Mouse (Mus musculus) spleen, postnatal 4 days (tissue): ENCODE results near the gene Sp4.

ENCODE experiments used
- DNase-seq, 2 experiments: peaks; one replicate each; pipeline ENCODE4 v3.0.0; 2022; ENCODE audit warnings: low spot score in 2 of 2

The Sp4 gene

GRCm38 (mm10) chr12:118276385-118276784, 24.9 kb downstream of the Sp4 start:
- no peak for DNase-seq

GRCm38 (mm10) chr12:118264905-118265304, 36.3 kb downstream of the Sp4 start:
- DNase-seq = no peak

- no peak for DNase-seq
These were observed 37.4 kb downstream of the Sp4 start for GRCm38 (mm10) chr12:118263878-118264277.

DNA sequence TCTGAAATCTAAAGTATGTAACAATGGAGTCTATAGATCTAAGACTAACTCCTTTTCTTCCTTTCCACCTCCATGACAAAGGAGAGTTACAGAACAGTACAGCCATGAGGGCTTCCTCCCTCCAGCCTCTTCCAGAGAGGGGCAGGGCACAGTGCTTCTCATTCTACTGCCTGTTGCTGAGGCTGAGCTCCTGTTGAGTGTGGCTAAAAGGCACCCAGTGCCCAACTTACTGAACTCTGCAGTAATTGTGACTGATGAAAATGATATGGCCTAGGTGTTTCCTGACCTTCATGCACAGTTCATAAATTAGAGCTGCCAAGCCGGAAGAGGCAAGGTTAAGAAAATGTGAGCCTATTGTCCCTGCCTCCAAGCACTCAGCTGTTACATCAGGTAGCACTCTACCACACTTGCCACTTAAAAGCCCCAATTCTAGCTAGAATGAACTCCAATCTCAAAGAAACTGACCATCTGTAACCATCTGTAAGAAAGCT, 45.9 kb downstream of the Sp4 start:
- DNase-seq = no peak

DNA sequence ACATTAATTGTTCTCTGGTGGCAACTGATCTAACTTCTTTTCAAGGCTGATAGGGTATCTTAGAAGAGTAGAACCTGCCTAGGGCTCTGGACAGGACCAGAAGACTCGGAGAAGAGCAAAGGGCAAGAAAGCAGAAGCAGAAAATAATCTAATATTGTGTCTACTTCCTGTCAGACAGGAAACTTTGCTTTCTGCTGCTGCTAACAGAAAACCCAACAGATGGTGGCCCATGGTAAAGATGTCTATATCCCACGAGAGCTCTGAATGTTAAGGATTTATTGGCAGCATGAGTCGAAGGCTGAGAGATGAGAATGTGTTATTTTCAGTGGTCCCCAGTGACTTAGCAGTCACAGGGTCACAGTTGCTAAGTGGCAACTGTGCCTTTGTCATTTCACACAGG, 80.1 kb downstream of the Sp4 start:
- no peak for DNase-seq

DNA sequence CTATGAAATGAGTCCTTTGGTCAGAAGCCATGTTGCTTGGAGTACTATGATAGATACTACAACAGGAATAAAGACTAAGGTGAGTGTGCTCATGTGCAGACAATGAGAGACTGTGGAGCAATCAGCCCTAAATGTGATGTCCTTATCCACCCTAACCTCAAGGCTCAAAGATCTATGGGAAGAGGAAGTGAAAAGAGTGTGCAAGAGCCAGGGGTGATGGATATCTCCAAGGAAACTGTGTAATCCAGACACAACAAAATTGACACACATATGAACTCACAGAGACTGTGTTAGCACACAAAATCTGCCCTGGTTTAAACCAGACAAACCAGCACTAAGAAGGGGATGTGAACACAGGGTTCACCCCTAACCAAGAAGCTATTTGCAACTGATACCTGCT, 81.2 kb downstream of the Sp4 start:
- DNase-seq = no peak

- DNase-seq = peak in 1 of 2 experiments; percentile 11
These were observed 89.1 kb downstream of the Sp4 start for GRCm38 (mm10) chr12:118212163-118212562.

DNA sequence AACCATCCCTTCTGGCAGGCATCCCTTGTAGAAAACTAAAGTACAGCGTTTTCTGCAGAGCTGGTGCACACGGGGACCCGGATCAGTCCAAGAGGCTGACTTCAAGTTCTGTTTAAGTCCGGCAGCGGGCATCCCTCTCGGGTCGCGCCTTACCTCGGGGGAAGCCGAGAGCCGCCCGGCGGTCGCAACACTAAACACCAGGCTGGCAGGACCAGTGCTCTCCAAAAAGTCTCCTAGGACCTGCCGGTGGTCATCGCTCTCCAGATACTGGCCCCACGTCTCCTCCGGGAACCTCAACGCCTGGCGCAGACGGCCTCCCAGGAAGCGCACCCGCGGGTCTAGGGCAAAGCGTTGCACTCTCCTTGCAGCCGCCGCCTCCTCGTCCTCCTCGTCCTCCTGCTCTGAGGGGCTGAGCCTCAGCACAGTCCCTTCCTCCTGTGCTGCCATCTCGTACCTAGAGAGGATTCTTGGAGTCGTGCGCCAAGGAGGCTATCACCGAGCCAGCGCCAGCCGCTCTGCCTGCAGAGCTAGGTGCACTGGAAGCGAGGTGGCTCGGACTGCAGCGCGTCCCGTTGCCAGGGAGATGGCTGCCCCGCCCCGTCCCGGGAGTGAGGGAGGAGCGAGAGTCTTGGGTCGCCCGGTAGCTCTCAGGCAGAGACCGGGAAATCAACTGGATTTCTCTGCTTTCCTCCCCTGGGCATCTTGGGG, 102.7 kb downstream of the Sp4 start, which contains the start of gene Dnah11:
Dnah11 (minus strand) TSS at position 658 of the 708 bp plus-strand sequence.
- peak; percentile 54 to 77 for DNase-seq

DNA sequence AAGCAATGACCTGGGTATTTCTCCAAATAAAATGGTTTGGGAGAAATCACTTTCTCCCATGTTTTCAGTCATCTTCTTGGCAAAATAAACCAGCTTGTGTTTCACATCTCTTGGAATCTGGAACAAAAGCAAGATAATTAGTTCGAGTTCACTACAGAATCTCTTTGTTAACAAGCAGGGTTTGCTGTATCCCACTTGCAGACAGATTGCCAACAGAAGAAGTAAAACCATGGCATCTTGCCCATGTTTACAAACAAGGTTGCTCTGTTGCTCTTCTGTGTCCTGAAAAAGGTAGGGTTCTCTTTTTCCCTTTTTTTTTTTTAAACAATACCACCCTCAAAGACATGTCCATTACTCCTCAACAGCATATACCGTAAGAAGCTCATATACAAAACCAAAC, 104.7 kb downstream of the Sp4 start:
- no peak for DNase-seq

GRCm38 (mm10) chr12:118189535-118189934, 111.7 kb downstream of the Sp4 start:
- no peak for DNase-seq

DNA sequence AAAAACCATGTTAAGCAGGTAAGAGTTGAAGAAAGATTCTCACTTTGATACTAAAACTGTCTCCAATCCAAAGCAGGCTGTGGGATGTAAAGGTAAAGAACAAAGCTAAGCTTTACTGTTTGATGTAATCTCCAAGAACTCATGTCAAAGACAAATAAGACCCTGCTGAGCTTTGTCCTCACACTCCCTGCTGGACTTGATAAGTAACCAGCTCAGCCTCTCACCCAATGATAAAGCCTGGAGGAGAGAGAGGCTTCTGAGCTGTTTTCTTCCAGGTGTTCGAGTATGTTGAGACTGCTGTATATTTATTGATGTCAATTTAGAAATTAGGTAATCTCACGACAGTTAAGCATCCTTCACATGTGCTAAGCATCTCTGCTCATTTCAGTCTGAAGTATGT, 113.6 kb downstream of the Sp4 start:
- DNase-seq = no peak

DNA sequence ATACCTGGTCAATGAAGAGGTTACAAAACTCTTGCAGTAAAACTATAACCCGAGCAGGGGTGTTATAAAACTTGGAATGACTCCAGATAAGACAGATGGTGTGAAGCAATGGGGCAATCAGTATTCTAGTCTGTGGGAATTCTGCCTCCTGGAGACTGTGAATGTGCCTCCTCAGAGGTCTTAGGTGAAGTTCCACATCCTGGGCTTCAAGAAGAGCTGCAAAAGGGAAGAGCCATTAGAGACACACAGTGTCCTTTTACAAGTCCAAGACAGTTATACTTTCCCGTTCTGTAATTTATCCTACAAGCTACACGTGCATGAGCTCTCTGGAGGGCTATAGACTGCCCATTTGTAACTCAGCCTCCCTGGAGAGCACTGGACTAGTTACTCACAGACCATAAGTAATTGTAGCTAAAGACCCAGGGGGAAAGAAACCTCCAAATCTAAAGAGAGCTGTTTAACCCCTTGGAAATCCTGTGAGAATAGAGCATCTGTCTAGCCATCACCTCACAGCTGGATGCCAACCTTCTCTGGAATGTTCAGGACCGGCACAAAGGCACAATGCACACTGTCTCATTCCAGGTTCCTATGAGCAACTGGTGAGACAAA, 114.3 kb downstream of the Sp4 start:
- DNase-seq = no peak

DNA sequence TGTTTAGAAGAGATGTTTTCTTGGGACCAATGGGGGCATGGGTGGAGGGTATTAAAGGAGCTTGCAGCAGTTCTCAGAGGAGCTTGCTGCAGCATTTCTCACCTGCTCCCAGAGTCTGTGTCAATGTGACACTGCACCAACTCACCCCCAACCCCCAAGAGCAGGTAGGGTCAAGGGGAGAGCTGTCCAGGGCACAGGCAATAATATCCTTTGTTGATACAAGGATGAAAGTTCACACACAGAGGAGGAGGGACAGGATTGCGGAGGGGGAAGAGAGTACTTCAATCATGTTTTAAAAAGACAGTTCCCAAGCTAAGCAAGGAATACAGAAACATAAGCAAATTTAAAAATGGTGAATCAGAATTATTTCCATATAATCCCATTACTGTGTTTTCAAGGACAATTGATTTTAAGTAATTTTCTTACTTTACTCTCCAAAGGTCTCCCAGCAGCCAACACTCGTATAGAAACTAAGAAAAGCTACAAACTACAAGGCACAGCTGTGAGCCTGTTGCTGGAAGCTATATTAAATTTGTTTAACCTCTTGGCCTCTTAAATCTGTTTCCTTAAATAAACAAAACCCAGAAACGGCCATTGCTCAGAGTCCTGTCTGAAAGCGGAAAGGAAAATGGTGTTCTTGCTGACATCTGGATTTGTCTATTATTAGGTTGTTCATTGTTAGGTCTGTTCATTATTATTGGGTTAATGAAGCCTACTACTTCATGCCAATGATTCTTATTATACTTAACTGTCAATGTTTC, 114.9 kb downstream of the Sp4 start:
- DNase-seq = no peak
